Mouse (Mus musculus) olfactory bulb, adult 2 months (tissue): ENCODE data around the gene Trpc7. TPM values are rescaled to one million over a fixed set of nuclear protein-coding genes. Genes with fewer than 3 reads are reported as not detected.

Experiments used
- H3K27ac ChIP-seq: fragments of 200-500 bp; 2 replicates; pipeline ENCODE4 v1.5.1; 2012; ENCODE audit warnings: low read depth, low read length; ENCODE audit not compliant: insufficient read depth
- H3K4me1 ChIP-seq: fragments of 200-500 bp; 2 replicates; pipeline ENCODE4 v1.6.1; 2012; ENCODE audit warnings: low read length; ENCODE audit not compliant: control insufficient read depth, insufficient read depth
- H3K4me3 ChIP-seq: fragments of 200-500 bp; 2 replicates; pipeline ENCODE4 v1.5.1; 2012; ENCODE audit warnings: mild to moderate bottlenecking, low read depth, low read length, moderate library complexity; ENCODE audit not compliant: insufficient read depth
- CTCF ChIP-seq: fragments of 200-500 bp; IDR thresholded peaks from 2 replicates; pipeline ENCODE4 v1.5.1; 2012; ENCODE audit warnings: low read depth, mild to moderate bottlenecking, low read length, moderate library complexity; ENCODE audit not compliant: insufficient read depth
- POLR2A ChIP-seq: fragments of 200-500 bp; IDR thresholded peaks from 2 replicates; pipeline ENCODE4 v1.6.1; 2012; ENCODE audit warnings: mild to moderate bottlenecking, low read depth, low read length, moderate library complexity; ENCODE audit not compliant: insufficient read depth
- WGBS: fragments of 180-500 bp; shearing (Covaris S2); methylation state at CpG from one replicate; pipeline ENCODE4 v1.1.7; 2018; 5-methylcytosine and 5-hydroxymethylcytosine counted together
- polyA plus RNA-seq: library from polyadenylated mRNA; stranded (reverse); fragments of >200 nt; gene quantifications from 2 replicates; pipeline ENCODE4 v1.2.4, GENCODE M21; 2012; ENCODE audit warnings: low replicate concordance; ENCODE audit not compliant: missing spikeins, insufficient read depth, insufficient read length

Trpc7 gene
- polyA plus RNA-seq, 1 experiment, result not detected

DNA sequence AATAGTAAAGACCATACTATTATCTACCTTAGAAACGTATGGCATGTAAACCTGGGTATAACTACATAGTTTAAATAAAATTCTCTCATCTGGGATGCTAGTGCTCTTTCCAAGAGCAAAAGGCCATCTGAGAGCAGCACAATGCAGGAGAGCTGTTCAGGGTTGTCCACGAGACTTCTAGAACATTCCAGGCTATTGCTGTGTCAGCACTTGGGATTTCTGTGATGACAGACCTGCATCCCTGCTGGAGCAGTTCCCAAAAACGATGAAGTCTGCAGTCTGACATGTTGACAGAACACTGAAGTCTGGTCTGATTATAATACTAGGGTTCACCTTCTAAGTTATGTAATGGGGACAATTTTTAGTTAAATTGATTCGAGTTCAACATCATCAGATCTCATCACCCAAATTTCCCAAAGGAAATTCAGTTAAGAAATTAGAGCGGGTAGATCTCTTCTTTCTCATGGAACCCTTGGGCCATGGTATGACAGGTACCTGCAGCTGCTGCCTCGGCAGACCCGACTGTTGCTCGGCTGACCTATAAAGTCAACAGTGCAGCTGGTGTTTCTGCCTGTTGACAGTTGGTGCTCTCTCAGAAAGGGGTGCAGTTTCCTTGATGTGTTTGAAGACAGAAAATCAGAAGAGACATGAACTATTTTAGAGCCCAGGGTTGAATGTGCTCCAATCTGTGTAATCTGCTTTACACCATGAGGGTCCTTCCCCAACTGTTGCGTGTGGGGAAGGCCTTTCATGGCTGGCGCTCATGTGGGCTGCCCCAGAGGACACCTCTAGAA is 148.9 kb downstream of the Trpc7 start:
- Histone ChIP-seq H3K27ac (no peak overlapping the region), H3K4me3 (no peak overlapping the region), H3K4me1 (0 out of 2 replicates have a peak, but pooled peaks cover 5% of the 10 kb centered on the region)
- TF ChIP-seq CTCF, result no peak
- no peak for TF ChIP-seq POLR2A
- 87% methylated on average over 10 of the region's 10 CpGs for WGBS

DNA sequence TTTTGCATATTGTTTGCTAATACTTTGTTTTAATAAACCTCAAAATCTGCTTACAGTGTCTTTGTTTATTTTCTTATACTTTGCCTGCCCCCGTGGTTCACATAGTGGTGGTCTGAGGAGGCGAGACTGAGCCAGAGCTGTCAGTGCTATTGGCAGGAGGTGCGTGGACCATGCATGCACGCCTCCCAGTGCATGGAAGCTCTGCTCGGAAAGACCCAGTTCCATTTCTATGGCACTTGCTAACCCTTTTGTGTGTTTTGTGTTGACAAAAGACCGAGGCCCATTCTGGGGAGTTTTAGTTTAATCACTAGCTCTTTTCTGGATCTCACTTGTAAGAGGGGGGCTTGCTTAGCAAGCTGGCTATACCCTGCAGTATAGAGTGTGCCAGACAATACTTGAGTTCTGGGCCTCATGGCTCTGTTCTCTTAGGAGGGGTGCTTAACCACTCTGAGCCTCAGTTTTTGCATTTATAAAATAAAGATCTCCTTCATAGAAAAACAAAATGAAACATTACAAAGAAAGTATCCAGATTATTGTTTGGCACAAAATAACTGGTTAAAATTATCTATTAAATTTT is 153.4 kb downstream of the Trpc7 start:
- H3K4me3 ChIP-seq, result no peak overlapping the region
- TF ChIP-seq CTCF, result no peak
- no peak overlapping the region for H3K27ac ChIP-seq
- WGBS, result 61% methylated on average over 6 of the region's 6 CpGs
- 0 out of 2 replicates have a peak, but pooled peaks cover 3% of the 10 kb centered on the region for H3K4me1 ChIP-seq

DNA sequence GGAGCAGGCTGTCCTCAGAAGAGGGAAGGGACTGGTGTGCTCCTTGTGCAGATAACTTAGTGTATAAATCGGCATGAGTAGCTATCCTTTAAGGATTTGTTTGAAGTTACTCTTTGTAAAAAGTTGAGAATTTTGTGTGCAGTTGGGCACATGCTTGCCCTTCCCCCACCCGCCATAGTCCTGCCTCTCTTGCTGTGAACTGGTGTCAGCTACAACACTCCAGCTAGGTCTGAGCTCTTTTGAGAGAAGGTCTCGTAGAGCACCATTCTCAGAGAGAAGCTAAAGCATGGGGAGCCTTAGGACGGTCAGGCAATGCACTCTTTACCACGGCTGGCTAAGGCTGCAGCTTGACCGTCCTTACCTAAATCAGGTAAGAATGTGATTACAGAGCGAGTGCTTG is 154.1 kb downstream of the Trpc7 start:
- WGBS, result 83% methylated on average over 7 of the region's 7 CpGs
- TF ChIP-seq CTCF (no peak), POLR2A (no peak)
- Histone ChIP-seq H3K4me3 (no peak overlapping the region), H3K27ac (no peak overlapping the region), H3K4me1 (0 out of 2 replicates have a peak, but pooled peaks cover 3% of the 10 kb centered on the region)

DNA sequence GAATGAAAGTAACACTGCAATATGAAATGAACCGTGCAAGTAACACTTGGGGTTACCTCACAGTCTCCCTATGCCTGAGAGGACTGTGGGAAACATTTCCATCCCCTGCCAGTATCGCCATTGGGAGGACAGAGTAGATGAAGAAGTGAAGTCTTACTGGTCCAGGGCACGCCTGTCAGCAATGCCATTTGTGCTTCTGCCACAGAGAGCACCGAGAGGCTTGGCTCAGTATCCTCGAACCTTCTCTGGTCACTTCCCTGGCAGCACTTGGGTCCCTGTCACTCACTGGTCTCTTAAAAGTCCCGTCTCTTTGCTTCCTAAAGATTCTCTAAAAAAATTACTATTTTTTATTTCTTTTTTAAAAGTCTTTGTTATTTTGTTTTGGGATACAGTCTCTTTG is 155.3 kb downstream of the Trpc7 start:
- no peak for TF ChIP-seq POLR2A
- TF ChIP-seq CTCF, result no peak
- H3K27ac ChIP-seq, result no peak overlapping the region
- H3K4me1 ChIP-seq, result 0 out of 2 replicates have a peak, but pooled peaks cover 3% of the 10 kb centered on the region
- 67% methylated on average over 6 of the region's 6 CpGs for WGBS
- H3K4me3 ChIP-seq, result no peak overlapping the region

DNA sequence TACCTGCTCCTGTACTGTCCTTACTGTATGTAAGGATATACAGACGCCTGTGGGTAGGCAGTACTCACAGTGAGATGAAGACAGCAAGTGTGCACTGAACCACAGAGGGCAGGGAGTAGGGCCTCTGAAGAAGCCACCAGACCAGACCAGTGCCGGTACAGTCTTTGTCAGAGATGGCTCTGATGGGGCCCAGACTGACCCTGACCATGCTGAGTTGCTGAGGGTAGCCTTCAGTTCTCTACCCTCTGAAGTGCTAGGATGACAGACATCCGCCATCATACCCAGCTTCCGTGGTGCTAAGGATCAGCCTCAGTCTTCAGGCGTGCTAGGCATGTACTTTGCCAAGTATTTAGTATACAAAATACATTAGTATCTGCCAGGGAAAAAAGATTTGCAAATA is 156.2 kb downstream of the Trpc7 start:
- 94% methylated on average over 5 of the region's 5 CpGs for WGBS
- H3K4me3 ChIP-seq, result no peak overlapping the region

DNA sequence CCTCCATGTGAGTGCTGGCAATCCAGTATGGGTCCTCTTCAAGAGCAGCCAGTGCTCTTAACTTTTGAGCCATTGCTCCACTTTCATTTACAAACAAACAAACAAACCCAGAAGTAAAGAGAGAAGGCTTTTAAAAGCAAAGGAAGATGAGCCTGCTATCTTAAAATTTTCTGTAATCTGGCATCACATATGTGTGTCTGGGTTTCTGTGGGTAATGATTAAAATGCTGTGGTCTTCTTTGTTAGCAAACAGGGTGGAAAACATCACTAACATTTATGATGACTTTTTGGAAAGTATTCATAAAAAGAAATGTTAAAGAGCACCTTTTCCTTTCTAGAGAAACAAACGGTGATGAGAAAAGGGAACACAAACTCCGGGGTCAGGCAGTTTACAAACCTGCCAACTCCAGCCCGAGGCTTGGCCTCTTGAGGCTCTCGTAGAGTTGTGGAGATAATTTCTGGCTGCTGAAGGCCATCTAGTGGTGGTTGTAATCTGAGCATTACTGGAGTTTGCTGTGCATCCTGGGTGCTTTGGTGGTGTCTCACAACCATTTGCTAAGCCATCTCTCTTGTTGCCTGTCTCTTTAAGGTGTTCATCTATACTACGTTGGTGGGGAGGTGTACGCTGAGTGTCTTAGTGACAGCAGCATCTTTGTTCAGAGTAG is 160.4 kb downstream of the Trpc7 start:
- no peaks in the 10 kb centered on the region for H3K4me1 ChIP-seq
- 31% methylated on average over 6 of the region's 6 CpGs for WGBS
- TF ChIP-seq CTCF, result no peak
- TF ChIP-seq POLR2A, result no peak
- no peak overlapping the region for H3K4me3 ChIP-seq
- no peak overlapping the region for H3K27ac ChIP-seq

More for the DNA sequence above, 156.2 kb downstream of the Trpc7 start:
- Histone ChIP-seq H3K4me1 (0 out of 2 replicates have a peak, but pooled peaks cover 3% of the 10 kb centered on the region), H3K27ac (no peak overlapping the region)
- TF ChIP-seq CTCF, result no peak
- no peak for TF ChIP-seq POLR2A

DNA sequence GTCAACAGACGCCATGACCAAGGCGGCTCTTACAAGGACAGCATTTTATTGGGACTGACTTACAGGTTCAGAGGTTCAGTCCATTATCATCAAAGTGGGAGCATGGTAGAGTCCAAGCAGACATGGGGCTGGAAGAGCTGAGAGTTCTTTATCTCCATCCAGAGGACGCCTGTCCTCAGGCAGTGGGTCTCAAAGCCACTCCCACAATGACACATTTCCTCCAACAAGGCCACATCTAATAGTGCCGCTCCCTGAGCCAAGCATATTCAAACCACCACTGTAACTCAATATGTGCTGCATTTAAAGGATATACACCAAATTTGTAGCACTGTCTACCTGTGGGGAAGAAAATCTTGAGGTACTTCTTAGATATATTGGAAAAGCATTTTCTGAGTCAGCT is 161.2 kb downstream of the Trpc7 start:
- TF ChIP-seq POLR2A (no peak), CTCF (no peak)
- no peak overlapping the region for H3K4me3 ChIP-seq
- WGBS, result 88% methylated on average over 4 of the region's 4 CpGs
- no peak overlapping the region for H3K27ac ChIP-seq
- no peaks in the 10 kb centered on the region for H3K4me1 ChIP-seq

DNA sequence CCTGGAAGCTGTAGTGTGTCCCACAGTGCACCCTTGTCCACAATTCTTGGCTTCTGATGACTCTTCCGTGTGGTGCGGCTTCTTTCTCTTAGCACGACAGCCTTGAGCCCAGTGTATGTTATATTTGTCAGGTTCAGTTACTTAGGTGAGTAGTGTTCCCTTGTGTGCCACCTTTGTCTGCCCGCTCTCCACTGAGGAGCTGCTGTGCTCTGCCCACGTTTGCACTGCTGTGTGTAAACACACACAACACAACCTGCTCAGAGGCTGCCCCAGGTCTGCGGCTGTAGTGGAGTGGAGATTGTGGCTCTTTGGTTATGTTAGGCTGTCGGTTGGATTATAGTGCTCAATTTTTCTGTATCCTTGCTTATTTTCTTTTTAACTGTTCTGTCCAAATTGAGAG is 166.7 kb downstream of the Trpc7 start:
- WGBS, result 93% methylated on average over 7 of the region's 7 CpGs
- no peak overlapping the region for H3K4me3 ChIP-seq
- TF ChIP-seq POLR2A, result no peak
- no peaks in the 10 kb centered on the region for H3K4me1 ChIP-seq
- H3K27ac ChIP-seq, result no peak overlapping the region

DNA sequence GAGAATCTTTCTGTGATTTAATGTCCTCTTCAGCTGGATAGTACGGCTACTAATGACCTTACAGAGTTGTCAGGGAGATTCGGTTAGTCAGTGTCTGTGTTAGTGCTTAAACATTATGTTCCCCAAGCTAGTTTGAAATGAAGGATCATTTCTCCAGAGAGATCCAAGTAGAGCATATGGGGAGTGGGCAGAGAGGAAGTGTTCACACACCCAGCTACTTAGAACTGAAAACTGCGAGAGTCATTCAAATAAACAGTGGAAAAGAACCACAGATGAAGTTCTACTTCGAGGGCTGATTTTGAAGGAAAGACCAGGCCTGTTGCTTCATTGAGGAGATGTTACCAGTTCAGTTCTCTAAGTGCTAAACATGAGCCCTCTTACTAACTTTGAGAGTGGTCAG is 169.2 kb downstream of the Trpc7 start:
- WGBS, result 73% methylated on average over 4 of the region's 4 CpGs
- Histone ChIP-seq H3K4me1 (0 out of 2 replicates have a peak, but pooled peaks cover 3% of the 10 kb centered on the region), H3K4me3 (no peak overlapping the region), H3K27ac (no peak overlapping the region)
- no peak for TF ChIP-seq CTCF

Other genes with a start within 250 kb of the Trpc7 start
- gene Smad5, start 193.0 kb downstream of the Trpc7 start, polyA plus RNA-seq, result not detected in 2 replicates
- not detected in 2 replicates for gene Gm45623, start 142.2 kb downstream of the Trpc7 start, polyA plus RNA-seq